Mouse (Mus musculus) C2C12 (cell line): ENCODE measurements around the gene AI182371.

Source experiments
- CTCF ChIP-seq: IDR thresholded peaks from one replicate; pipeline ENCODE4 v1.5.1; 2011; ENCODE audit not compliant: control insufficient read depth, insufficient read depth, insufficient read length
- MYOD1 ChIP-seq: IDR thresholded peaks from one replicate; pipeline ENCODE4 v1.6.1; 2011; ENCODE audit warnings: low read depth; ENCODE audit not compliant: control insufficient read depth, insufficient read length
- USF1 ChIP-seq: IDR thresholded peaks from one replicate; pipeline ENCODE4 v1.6.1; 2011; ENCODE audit warnings: low read depth, mild to moderate bottlenecking, control low read depth, moderate library complexity

DNA sequence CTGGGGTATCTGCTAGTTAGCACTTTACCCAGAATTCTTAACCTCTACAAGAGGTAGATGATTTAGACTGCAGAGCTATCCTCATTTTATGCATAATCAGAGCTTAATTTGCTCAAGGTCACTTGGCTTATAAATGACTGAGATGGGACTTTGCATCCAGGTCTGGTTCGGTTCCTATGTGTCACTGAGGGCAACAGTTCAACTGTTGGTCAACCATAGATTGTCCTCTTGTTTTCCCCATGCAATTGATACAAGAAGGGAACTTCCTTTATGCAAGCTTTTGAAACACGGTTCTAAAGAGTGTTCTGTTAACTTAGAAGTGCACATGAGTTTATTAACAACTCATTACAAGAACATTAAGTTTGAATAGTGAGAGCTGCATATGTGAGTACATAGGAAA is 43.0 kb downstream of the AI182371 start:
- no peak for TF ChIP-seq MYOD1
- no peak for TF ChIP-seq CTCF
- TF ChIP-seq USF1: no peak
